Mouse (Mus musculus) stomach, postnatal 0 days (tissue): ENCODE measurements around the gene Zfp488. TPM values are rescaled to one million over a fixed set of nuclear protein-coding genes. Genes with fewer than 3 reads are reported as not detected.
A peak's percentile ranks its signal among the peaks of the same experiment; 100 is the strongest.

Source experiments
- ATAC-seq: fragments of 200-750 bp; cut with Nextera tagmentation; 2 replicates; pipeline ENCODE4 v1.8.0; 2017; ENCODE audit not compliant: low FRiP score, low TSS enrichment
- DNase-seq: peaks from one replicate; pipeline ENCODE4 v3.0.0-alpha.2; 2016; ENCODE audit warnings: low spot score
- H3K27ac ChIP-seq: fragments of 300-500 bp; sonication (generic); replicated peaks from 2 replicates; pipeline ENCODE4 v1.5.1; 2014; ENCODE audit warnings: mild to moderate bottlenecking, control low read depth
- H3K27me3 ChIP-seq: fragments of 300-500 bp; sonication (generic); 2 replicates; pipeline ENCODE4 v1.6.1; 2014; ENCODE audit warnings: low read length; ENCODE audit not compliant: control insufficient read depth, insufficient read depth
- H3K36me3 ChIP-seq: fragments of 300-500 bp; sonication (generic); 2 replicates; pipeline ENCODE4 v1.6.1; 2014; ENCODE audit warnings: low read length, mixed read lengths; ENCODE audit not compliant: control insufficient read depth, insufficient read depth
- H3K4me1 ChIP-seq: fragments of 300-500 bp; sonication (generic); replicated peaks from 2 replicates; pipeline ENCODE4 v1.6.1; 2014; ENCODE audit warnings: antibody characterized with exemption; ENCODE audit not compliant: control insufficient read depth, insufficient read depth
- H3K4me2 ChIP-seq: fragments of 300-500 bp; sonication (generic); replicated peaks from 2 replicates; pipeline ENCODE4 v1.6.1; 2014; ENCODE audit warnings: low read depth, mild to moderate bottlenecking, control low read depth, moderate library complexity
- H3K4me3 ChIP-seq: fragments of 300-500 bp; sonication (generic); 2 replicates; pipeline ENCODE4 v1.5.1; 2014; ENCODE audit warnings: low read depth, low read length, control low read depth
- H3K9ac ChIP-seq: fragments of 300-500 bp; sonication (generic); 2 replicates; pipeline ENCODE4 v1.6.1; 2014; ENCODE audit warnings: mild to moderate bottlenecking, low read length, control low read depth, mixed read lengths
- H3K9me3 ChIP-seq: fragments of 300-500 bp; sonication (generic); 2 replicates; pipeline ENCODE4 v1.6.1; 2016; ENCODE audit warnings: low read length; ENCODE audit not compliant: control insufficient read depth
- CTCF ChIP-seq: IDR thresholded peaks from 2 replicates; pipeline ENCODE4 v1.5.1; 2016; ENCODE audit warnings: antibody characterized with exemption, low read depth, mild to moderate bottlenecking, moderate library complexity
- EP300 ChIP-seq: optimal IDR thresholded peaks from 2 replicates; pipeline ENCODE3; 2016; ENCODE audit warnings: antibody characterized with exemption
- WGBS: fragments of 180-500 bp; shearing (Covaris S2); extraction: QIAGEN DNeasy Blood & Tissue Kit; methylation state at CpG from one replicate; pipeline ENCODE4 v1.1.7; 2014; 5-methylcytosine and 5-hydroxymethylcytosine counted together
- polyA plus RNA-seq: library from polyadenylated mRNA; unstranded; fragments of >200 nt; fragmentation: Nextera tagmentation; extraction: Ambion mirVana; gene quantifications from 2 replicates; pipeline ENCODE4 v1.2.1, GENCODE M21; 2015

Gene Zfp488
- polyA plus RNA-seq, 1 experiment from 2014 or later = 0.04 TPM

DNA sequence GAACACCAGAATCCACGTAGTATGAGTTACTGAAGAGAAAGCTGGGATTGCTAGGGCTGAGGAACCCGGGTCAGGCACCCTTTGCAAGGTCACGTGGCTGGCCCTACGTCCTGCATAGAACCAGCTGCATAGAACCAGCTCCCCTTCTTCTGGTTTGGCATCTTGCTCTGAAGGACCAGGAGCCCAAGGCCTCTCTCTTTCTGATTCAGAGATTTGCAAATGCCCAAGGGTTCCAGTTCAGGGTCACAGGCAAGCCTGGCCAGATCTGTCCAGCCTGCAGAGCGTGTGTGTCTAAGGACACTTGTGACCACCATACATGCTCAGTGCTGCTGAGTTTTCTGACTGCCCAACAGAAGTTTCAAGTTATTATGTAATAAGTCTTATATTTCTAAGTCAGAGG, 36.3 kb downstream of the Zfp488 start:
- Histone ChIP-seq H3K4me1 (no peaks in the 10 kb centered on the region), H3K9ac (no peak overlapping the region), H3K27me3 (no peaks in the 10 kb centered on the region), H3K36me3 (no peaks in the 10 kb centered on the region), H3K27ac (no peak overlapping the region), H3K4me3 (no peak overlapping the region), H3K9me3 (no peaks in the 10 kb centered on the region), H3K4me2 (no peak overlapping the region)
- DNase-seq (no peak), ATAC-seq (no peak)
- TF ChIP-seq CTCF = no peak
- TF ChIP-seq EP300 = no peak
- WGBS = 79% methylated on average over 5 of the region's 5 CpGs

- no peak for ATAC-seq
- Histone ChIP-seq H3K27ac (no peak within 1 kb of the TSS), H3K4me3 (no peak within 1 kb of the TSS), H3K4me2 (no peak within 1 kb of the TSS), H3K27me3 (no peaks in the 10 kb centered on the region), H3K9me3 (no peaks in the 10 kb centered on the region), H3K9ac (no peak within 1 kb of the TSS), H3K36me3 (no peaks in the 10 kb centered on the region), H3K4me1 (no peaks in the 10 kb centered on the region)
- DNase-seq = no peak
- 57% methylated on average over 8 of the region's 8 CpGs for WGBS
- TF ChIP-seq EP300 (no peak), CTCF (no peak)
Observed at GRCm38 (mm10) chr14:33940739-33941138, 37.8 kb downstream of the Zfp488 start, which contains the start of gene Gdf2. TSS of gene Gdf2 (plus strand) at chr14:33941039.

DNA sequence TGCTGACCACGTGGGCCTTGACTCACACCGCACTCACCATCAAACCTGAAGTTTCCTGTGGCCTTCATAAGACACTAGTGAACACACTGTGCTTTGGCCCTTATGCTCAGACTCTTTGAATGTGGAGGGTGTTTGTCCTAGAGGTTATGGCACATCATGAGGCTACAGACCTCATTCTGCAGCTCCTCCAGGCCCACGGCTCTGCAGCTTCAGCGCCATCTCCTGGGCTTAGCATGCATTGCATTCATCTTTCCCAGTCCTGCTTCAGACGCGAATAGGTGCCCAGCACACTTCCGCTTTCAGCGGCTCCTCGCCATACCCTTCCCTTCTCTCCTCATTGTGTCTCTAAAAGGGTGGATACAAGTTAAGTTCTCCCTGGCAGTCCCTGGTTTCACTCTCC, 39.4 kb downstream of the Zfp488 start:
- H3K9me3 ChIP-seq = no peaks in the 10 kb centered on the region
- no peaks in the 10 kb centered on the region for H3K27me3 ChIP-seq
- 0 out of 2 replicates have a peak overlapping the region, but pooled peaks have one; percentile 35 for H3K9ac ChIP-seq
- ATAC-seq (no peak), DNase-seq (peak; percentile 77)
- no peaks in the 10 kb centered on the region for H3K36me3 ChIP-seq
- no peak overlapping the region for H3K27ac ChIP-seq
- WGBS = 33% methylated on average over 9 of the region's 9 CpGs
- H3K4me2 ChIP-seq = peak overlapping the region; percentile 29; the same call in 1 of the 2 replicates
- no peaks in the 10 kb centered on the region for H3K4me1 ChIP-seq
- TF ChIP-seq EP300 (no peak), CTCF (peak; percentile 89)
- 0 out of 2 replicates have a peak overlapping the region, but pooled peaks have one; percentile 6 for H3K4me3 ChIP-seq

GRCm38 (mm10) chr14:33933778-33934317, 44.7 kb downstream of the Zfp488 start:
- Histone ChIP-seq H3K27ac (no peak overlapping the region), H3K9ac (no peak overlapping the region), H3K27me3 (no peaks in the 10 kb centered on the region), H3K9me3 (no peaks in the 10 kb centered on the region), H3K36me3 (no peaks in the 10 kb centered on the region), H3K4me3 (no peak overlapping the region), H3K4me2 (no peak overlapping the region), H3K4me1 (no peaks in the 10 kb centered on the region)
- WGBS = 31% methylated on average over 5 of the region's 5 CpGs
- ATAC-seq = no peak
- DNase-seq = peak; percentile 63
- TF ChIP-seq EP300 = no peak
- TF ChIP-seq CTCF = peak; percentile 78

- Histone ChIP-seq H3K4me3 (no peak overlapping the region), H3K9ac (no peak overlapping the region), H3K36me3 (no peaks in the 10 kb centered on the region), H3K9me3 (no peaks in the 10 kb centered on the region), H3K4me2 (no peak overlapping the region), H3K27ac (no peak overlapping the region), H3K27me3 (no peaks in the 10 kb centered on the region), H3K4me1 (no peaks in the 10 kb centered on the region)
- TF ChIP-seq EP300 = no peak
- TF ChIP-seq CTCF = peak; percentile 73
- WGBS = 56% methylated on average over 10 of the region's 10 CpGs
- ATAC-seq (no peak), DNase-seq (peak; percentile 60)
Observed at GRCm38 (mm10) chr14:33932935-33933703, 45.4 kb downstream of the Zfp488 start.

GRCm38 (mm10) chr14:33931853-33932252, 46.7 kb downstream of the Zfp488 start:
- H3K4me2 ChIP-seq = no peak overlapping the region
- no peak for ATAC-seq
- no peak overlapping the region for H3K4me3 ChIP-seq
- no peak for DNase-seq
- no peaks in the 10 kb centered on the region for H3K27me3 ChIP-seq
- H3K36me3 ChIP-seq = no peaks in the 10 kb centered on the region
- no peak overlapping the region for H3K27ac ChIP-seq
- WGBS = 59% methylated on average over 17 of the region's 17 CpGs
- no peaks in the 10 kb centered on the region for H3K4me1 ChIP-seq
- no peak overlapping the region for H3K9ac ChIP-seq
- TF ChIP-seq CTCF = no peak
- no peak for TF ChIP-seq EP300
- H3K9me3 ChIP-seq = no peaks in the 10 kb centered on the region
